Mouse (Mus musculus): ENCODE measurements at regions not wholly inside any gene's neighbourhood (a gene's known extent, or its start where the extent isn't known, plus 50 kb on each side); places are given as distances from the start of the nearest gene placed in this dataset.
"Not testable (repeated sequence)": the region's sequence is repeated elsewhere in the genome, so short reads cannot be mapped to it uniquely, and the experiment has no call there.

GRCm38 (mm10) chr1:7388627-7389026 lies 2580.9 kb downstream of the Gm37988 start:
- no peak for DNase-seq (ENCODE audit: low spot score)

- DNase-seq (ENCODE audit: low spot score): no peak
These were observed 2585.8 kb downstream of the Gm37988 start for GRCm38 (mm10) chr1:7393508-7393907.

GRCm38 (mm10) chr1:7394161-7394560 lies 2586.5 kb downstream of the Gm37988 start:
- no peak for DNase-seq (ENCODE audit: low spot score)

GRCm38 (mm10) chr1:7395527-7395926 lies 2587.8 kb downstream of the Gm37988 start:
- no peak for DNase-seq (ENCODE audit: low spot score)

GRCm38 (mm10) chr1:7396867-7397806 lies 2589.4 kb downstream of the Gm37988 start:
- peak; percentile 18 for DNase-seq (ENCODE audit: low spot score)

GRCm38 (mm10) chr1:7397807-7398446 lies 2590.2 kb downstream of the Gm37988 start:
- peak; percentile 97 for DNase-seq (ENCODE audit: low spot score)

GRCm38 (mm10) chr1:7398678-7399218 lies 2591.1 kb downstream of the Gm37988 start:
- DNase-seq (ENCODE audit: low spot score): no peak

GRCm38 (mm10) chr1:7405651-7406050 lies 2598.0 kb downstream of the Gm37988 start:
- DNase-seq (ENCODE audit: low spot score): not testable (repeated sequence)

- DNase-seq (ENCODE audit: low spot score): no peak
These were observed 2606.8 kb downstream of the Gm37988 start for GRCm38 (mm10) chr1:7414444-7414843.

GRCm38 (mm10) chr1:7451660-7452155 lies 2644.0 kb downstream of the Gm37988 start:
- no peak for DNase-seq (ENCODE audit: low spot score)

- DNase-seq (ENCODE audit: low spot score): no peak
These were observed 2647.2 kb downstream of the Gm37988 start for GRCm38 (mm10) chr1:7454931-7455330.

GRCm38 (mm10) chr1:7457895-7458294 lies 2650.2 kb downstream of the Gm37988 start:
- DNase-seq (ENCODE audit: low spot score): no peak

GRCm38 (mm10) chr1:7494096-7494495 lies 2686.4 kb downstream of the Gm37988 start:
- DNase-seq (ENCODE audit: low spot score): no peak

GRCm38 (mm10) chr1:7499042-7499441 lies 2691.3 kb downstream of the Gm37988 start:
- no peak for DNase-seq (ENCODE audit: low spot score)

- DNase-seq (ENCODE audit: low spot score): no peak
These were observed 2694.7 kb downstream of the Gm37988 start for GRCm38 (mm10) chr1:7502363-7502762.

- no peak for DNase-seq (ENCODE audit: low spot score)
These were observed 2711.1 kb downstream of the Gm37988 start for GRCm38 (mm10) chr1:7518791-7519190.

- DNase-seq (ENCODE audit: low spot score): no peak
These were observed 2725.8 kb downstream of the Gm37988 start for GRCm38 (mm10) chr1:7533506-7533905.

GRCm38 (mm10) chr1:7535191-7535590 lies 2727.5 kb downstream of the Gm37988 start:
- DNase-seq (ENCODE audit: low spot score): no peak

- DNase-seq (ENCODE audit: low spot score): no peak
These were observed 2735.8 kb downstream of the Gm37988 start for GRCm38 (mm10) chr1:7543492-7543891.

GRCm38 (mm10) chr1:7548261-7548660 lies 2740.6 kb downstream of the Gm37988 start:
- no peak for DNase-seq (ENCODE audit: low spot score)

GRCm38 (mm10) chr1:7574787-7575186 lies 2767.1 kb downstream of the Gm37988 start:
- DNase-seq (ENCODE audit: low spot score): no peak

GRCm38 (mm10) chr1:7586409-7586808 lies 2778.7 kb downstream of the Gm37988 start:
- no peak for DNase-seq (ENCODE audit: low spot score)

- DNase-seq (ENCODE audit: low spot score): no peak
These were observed 2783.6 kb downstream of the Gm37988 start for GRCm38 (mm10) chr1:7591327-7591726.

Measured in urinary bladder, postnatal 14 days (tissue).